Mouse (Mus musculus) layer of hippocampus, adult 18-20 months (tissue): ENCODE measurements around the gene Stard10. TPM values are rescaled to one million over a fixed set of nuclear protein-coding genes. Genes with fewer than 3 reads are reported as not detected.

ENCODE experiments used
- DNase-seq, 2 experiments: peaks; one replicate each; pipeline ENCODE4 v3.0.0; 2022; ENCODE audit warnings: low spot score in 2 of 2
- total RNA-seq, 2 experiments: library from RNA; stranded (reverse); gene quantifications; 2 replicates each; pipeline ENCODE4 v1.2.3; 2021

The Stard10 gene
- total RNA-seq, 2 experiments from 2014 or later = 26.2 to 29.7 TPM

GRCm38 (mm10) chr7:101363914-101364313 lies 47.0 kb downstream of the Stard10 start:
- DNase-seq = no peak

DNA sequence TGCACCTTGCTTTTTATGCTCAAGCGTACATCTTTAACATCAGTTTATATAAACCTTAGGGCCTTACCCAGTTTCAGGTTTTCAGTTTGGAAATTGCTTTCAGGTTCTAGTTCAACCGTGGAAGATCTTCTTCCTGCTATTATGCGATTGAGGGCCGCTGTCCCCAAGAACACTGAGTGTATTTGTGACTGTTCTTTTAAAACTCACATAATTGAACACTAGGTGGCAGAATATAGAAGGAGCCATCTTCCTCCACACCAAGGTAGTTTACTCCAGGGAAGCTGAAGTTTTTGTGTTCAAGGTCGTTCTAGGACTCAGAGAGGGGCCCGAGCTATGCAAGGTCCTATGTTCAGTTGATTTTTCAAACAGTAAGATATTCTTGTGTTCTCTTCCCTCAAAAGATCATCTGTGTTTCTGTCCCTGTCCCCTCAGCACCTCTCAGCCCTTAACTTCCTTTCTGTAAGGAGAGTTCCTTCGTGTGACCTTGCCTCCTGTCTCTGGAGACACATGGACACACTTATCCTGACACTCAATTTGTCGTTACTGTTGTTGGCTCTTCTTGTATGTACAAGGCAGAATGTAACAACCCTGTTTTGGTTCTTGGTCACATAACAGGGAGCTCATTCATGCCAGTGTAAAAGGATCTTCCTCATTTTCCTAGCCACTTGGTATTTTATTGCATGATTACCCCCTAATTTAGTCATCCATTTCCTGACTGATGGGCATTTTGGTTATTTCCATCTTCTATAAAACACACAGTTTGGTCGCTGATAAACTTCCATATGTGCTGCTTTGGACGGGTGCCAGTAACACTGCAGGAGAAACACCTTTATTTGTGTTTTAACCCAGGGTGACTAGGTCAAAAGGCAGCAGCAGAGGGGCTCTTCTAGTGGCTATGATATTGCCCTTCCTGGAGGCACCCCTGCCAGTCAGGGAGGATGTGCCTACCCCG lies 51.3 kb downstream of the Stard10 start:
- no peak for DNase-seq

DNA sequence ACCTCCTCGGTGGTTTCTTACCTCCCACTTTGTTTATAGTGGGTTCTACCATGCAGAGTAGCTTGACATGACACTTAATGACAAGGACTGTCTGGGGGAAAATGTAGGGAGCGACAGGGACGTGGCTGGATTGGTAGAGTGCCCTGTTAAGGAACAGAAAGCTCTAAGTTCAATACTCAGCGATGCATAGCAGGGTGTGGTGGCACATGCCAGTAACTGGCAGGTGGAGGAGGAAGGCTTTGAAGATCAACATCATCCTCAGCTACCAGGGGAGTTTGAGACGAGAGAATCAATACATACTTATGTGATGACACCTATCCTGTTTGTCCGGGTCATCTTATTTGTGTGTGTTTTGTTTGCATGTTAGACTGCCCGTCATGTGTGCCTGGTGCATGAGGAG lies 52.8 kb downstream of the Stard10 start:
- DNase-seq = no peak

- DNase-seq = no peak
Observed at GRCm38 (mm10) chr7:101373082-101373481, 56.2 kb downstream of the Stard10 start.

DNA sequence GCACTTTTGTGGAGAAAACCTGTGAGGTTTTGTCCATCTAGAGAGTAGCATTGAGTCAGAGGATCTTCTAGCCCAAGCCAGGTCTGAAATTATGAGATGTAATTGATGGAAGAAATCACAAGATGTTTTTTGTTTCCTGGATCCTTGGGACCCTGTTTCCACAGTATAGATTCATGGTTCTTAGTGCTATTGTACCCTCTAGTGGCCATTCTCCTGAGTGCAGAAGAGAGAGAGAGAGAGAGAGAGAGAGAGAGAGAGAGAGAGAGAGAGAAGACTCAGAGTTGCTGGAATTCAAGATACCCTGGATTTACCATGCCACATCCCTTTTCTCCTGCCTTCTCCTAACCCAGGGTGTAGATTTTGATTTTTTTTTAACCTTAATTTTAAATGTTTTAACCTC lies 57.3 kb downstream of the Stard10 start:
- DNase-seq = peak in 1 of 2 experiments; percentile 74

- DNase-seq = peak in 1 of 2 experiments; percentile 77
Observed at GRCm38 (mm10) chr7:101376701-101377340, 59.9 kb downstream of the Stard10 start.

DNA sequence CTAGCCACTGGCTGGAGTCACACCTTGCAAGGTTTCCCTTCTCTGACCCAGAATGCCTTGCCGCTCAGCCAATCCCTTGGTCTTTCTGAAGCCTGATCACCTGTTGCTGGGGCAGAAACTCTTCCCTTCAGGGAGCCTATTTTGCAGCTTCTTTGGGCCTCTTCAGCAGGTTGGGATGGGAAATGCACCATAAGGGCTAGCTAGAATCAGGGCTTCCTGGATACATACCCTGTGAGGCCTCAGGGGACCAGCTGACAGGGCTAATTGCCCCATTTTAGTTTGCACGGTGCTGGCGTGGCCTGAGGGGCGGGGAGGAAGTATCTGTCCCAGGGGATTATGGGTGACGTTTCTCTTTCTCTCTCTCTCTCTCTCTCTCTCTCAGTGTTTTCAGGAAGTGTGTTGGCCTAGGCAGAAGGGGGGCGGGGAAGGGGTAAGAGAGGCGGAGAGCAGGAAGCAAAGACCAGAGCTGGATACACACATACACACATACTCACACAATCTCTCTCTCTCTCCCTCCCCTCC lies 60.9 kb downstream of the Stard10 start:
- no peak for DNase-seq

DNA sequence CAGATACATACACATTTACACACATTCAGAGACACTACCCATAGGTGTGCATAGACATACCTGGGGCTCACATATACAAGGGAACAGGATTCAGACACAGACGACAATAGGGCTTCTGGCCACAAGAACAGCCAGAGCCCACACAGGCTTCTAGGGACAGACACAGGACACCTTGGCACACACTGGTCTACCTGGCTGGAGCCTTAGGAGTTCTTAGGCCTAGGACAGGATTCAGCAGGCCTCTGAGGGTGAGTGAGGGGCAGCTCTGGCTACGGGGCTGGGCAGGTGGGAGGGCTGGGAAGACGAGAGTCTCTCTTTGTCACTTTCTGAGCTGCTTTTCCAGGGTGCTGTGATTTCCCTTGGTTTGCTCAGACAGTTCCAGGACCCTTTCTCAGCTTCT lies 61.4 kb downstream of the Stard10 start:
- DNase-seq = no peak

DNA sequence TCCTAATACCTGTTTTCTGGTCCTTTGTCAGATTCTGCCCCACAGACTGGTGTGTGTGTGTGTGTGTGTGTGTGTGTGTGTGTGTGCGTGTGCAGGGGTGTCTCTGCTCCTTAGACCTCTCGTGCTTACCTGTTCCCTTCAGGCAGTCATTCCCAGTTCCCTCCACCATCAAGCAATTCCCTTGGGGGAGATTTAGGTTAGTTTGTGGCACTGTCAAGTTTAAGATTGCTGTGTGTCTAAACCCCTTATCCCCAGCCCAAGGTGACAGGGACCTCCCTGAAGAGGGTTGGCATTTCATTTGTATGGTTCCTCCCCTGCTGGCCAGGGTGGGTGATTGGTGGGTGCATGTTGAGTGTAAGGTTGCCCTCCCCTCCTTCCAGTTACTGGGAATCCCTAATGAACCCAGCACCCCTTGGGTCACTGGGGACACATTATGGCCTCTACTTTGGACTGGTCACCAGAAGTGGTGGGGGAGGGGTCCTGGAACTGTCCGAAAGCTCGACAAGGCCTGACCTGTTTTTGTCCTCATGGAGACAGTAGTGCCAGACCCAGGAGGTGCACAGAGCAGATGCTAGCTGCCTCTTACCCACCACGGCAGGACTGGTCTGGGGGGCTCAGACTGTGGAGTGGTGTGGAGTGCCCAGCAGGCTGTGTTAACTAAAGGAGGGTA lies 62.0 kb downstream of the Stard10 start:
- DNase-seq = no peak

- DNase-seq = no peak
Observed at GRCm38 (mm10) chr7:101379732-101380131, 62.8 kb downstream of the Stard10 start.

GRCm38 (mm10) chr7:101381512-101381911 lies 64.6 kb downstream of the Stard10 start:
- no peak for DNase-seq

DNA sequence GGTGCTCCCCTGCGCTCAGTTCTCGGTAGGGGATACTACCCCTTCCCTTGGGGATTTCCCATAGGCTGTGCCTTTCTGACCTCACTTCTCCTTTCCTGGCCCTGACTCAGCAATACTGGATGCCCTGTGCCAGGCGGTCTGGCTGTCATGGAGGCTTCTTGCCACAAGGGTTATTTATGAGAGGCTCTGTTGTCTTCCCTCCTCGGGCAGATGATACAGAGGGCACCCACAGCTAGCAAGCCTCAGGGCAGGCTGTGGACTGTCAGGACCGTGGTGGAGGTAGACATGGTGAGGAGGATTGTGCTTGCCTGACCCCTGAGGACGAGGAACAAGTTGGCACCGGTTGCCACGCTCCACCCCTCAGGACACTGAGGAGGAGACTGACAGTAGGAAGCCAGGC lies 65.5 kb downstream of the Stard10 start:
- peak in 1 of 2 experiments; percentile 43 for DNase-seq

GRCm38 (mm10) chr7:101383756-101384155 lies 66.9 kb downstream of the Stard10 start:
- no peak for DNase-seq

GRCm38 (mm10) chr7:101384931-101385330 lies 68.0 kb downstream of the Stard10 start:
- no peak for DNase-seq

GRCm38 (mm10) chr7:101385331-101385733 lies 68.4 kb downstream of the Stard10 start:
- no peak for DNase-seq

DNA sequence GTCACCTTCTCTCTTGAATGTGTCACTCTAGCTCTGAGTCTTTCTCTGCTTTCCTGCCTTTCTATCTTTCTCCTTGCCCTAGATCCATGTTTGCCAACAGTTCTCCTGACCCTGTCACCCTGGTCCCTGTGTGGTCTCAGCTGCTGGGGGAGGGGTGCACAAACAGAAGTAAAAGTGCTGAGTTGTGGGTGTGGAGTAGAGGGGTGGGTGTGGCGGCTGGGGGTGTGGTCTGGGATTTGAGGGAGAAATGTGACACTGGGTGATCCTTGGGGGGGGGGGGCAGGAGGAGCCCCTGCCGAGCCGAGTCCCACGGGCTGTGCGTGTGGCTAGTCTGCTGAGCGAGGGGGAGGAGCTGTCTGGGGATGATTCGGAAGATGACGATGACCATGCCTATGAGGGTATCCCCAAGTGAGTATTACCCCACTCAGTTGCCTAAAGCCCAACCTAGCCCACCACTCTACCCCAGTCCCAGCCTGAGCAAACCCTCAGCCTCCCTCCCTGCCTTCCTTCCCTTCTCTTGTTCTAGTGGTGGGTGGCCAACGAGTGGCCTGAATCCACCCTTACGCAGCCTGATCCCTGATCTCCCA lies 69.1 kb downstream of the Stard10 start:
- no peak for DNase-seq

DNA sequence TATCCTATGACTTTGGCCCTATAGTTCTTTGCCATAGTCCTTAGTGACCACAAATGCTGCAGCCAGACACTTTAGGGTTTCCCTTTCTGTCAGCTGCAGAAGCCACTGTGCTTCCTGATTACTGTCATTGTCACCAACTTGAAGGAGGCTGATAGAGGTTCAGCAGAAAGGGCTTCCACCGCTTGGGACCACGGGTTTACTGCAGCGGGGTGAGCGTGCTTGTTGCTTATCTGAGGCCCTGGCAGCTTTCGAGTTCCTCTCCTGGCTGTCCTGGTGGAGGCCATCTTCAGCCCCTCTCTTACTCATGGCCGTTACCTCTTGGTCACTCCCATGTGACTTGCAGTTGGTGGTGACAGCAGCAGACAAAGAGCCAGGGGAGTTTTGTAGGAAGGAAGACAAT lies 72.4 kb downstream of the Stard10 start:
- DNase-seq = no peak

GRCm38 (mm10) chr7:101391909-101392479 lies 75.1 kb downstream of the Stard10 start:
- DNase-seq = no peak

- DNase-seq = no peak
Observed at GRCm38 (mm10) chr7:101393015-101393414, 76.1 kb downstream of the Stard10 start.

GRCm38 (mm10) chr7:101393694-101394504 lies 77.0 kb downstream of the Stard10 start:
- no peak for DNase-seq
